Comparison of ENCODE assay signal across 20 mouse cellular contexts in the genomic region with DNA sequence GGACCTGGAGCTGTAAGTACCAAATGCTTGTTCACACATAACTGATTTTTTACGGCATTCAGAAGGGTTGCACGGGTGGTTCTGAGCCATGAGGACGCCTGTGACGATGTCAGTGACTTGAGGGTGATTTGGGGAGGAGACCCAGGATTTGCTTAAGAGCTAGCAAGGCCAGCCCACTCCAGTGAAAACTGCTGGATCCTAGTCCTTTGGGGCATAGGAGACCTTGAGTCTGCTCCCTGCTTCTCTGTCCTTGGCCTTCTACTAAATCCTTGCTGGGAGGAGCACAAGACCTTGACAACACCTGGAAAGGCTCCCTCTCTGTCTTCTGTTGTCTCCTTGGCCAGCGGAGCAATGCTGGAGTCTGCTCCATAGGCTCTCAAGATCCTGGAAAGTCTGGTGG. TPM values are rescaled to one million over a fixed set of nuclear protein-coding genes. Genes with fewer than 3 reads are reported as not detected.
DNase-seq lines count a peak whose midpoint lies in the region; ATAC-seq lines count a peak whose summit lies in the region.
"Had no signal": no experiment of that assay in that cellular context is flagged by ENCODE, and none has a peak within 500 bp of the region (broad histone marks: within the 10 kb centered on the region; RNA-seq: fewer than 3 reads in every experiment).

No protein-coding gene starts in this region.

- H3K4me2 ChIP-seq in embryonic facial prominence, embryonic 13.5 days = no peak overlapping the region
- peak overlapping the region; percentile 88; the same call in 1 of the 2 replicates for H3K4me2 ChIP-seq in forebrain, embryonic 12.5 days
- H3K4me2 ChIP-seq in hindbrain, embryonic 12.5 days (replicated peaks) = peak overlapping the region; percentile 26
- H3K4me2 ChIP-seq in midbrain, embryonic 16.5 days (ENCODE audit: low read length) = peak overlapping the region; percentile 89
- H3K4me2 ChIP-seq: heart, embryonic 13.5 days had no signal

- 61% methylated on average over 5 of the region's 5 CpGs for WGBS in embryonic facial prominence, embryonic 13.5 days
- 81% methylated on average over 5 of the region's 5 CpGs for WGBS in forebrain, embryonic 12.5 days
- WGBS in hindbrain, embryonic 12.5 days = 55% methylated on average over 5 of the region's 5 CpGs
- WGBS in midbrain, embryonic 16.5 days = 53% methylated on average over 5 of the region's 5 CpGs

- no peak overlapping the region for H3K9ac ChIP-seq in embryonic facial prominence, embryonic 13.5 days
- H3K9ac ChIP-seq in forebrain, embryonic 12.5 days = no peak overlapping the region
- peak overlapping the region; percentile 35; the same call in 1 of the 2 replicates for H3K9ac ChIP-seq in hindbrain, embryonic 12.5 days
- H3K9ac ChIP-seq in midbrain, embryonic 16.5 days (ENCODE audit: low read depth, low read length) = 0 out of 2 replicates have a peak overlapping the region, but pooled peaks have one; percentile 96
- H3K9ac ChIP-seq: heart, embryonic 13.5 days; limb, embryonic 12.5 days; liver, embryonic 14.5 days had no signal

- peaks cover 4% of the 10 kb centered on the region; the same call in 1 of the 2 replicates for H3K36me3 ChIP-seq in embryonic facial prominence, embryonic 13.5 days
- 0 out of 2 replicates have a peak, but pooled peaks cover 10% of the 10 kb centered on the region for H3K36me3 ChIP-seq in forebrain, embryonic 12.5 days (replicated peaks)
- no peaks in the 10 kb centered on the region for H3K36me3 ChIP-seq in hindbrain, embryonic 12.5 days
- H3K36me3 ChIP-seq in midbrain, embryonic 16.5 days (ENCODE audit: control insufficient read depth, insufficient read depth, low read length) = no peaks in the 10 kb centered on the region
- H3K36me3 ChIP-seq: G1E; heart, embryonic 13.5 days; limb, embryonic 12.5 days had no signal

- H3K27ac ChIP-seq in embryonic facial prominence, embryonic 13.5 days = 0 out of 2 replicates have a peak overlapping the region, but pooled peaks have one; percentile 12
- no peak overlapping the region for H3K27ac ChIP-seq in forebrain, embryonic 12.5 days
- H3K27ac ChIP-seq in hindbrain, embryonic 12.5 days = peak overlapping the region; percentile 52; the same call in 1 of the 2 replicates
- H3K27ac ChIP-seq in midbrain, embryonic 16.5 days (ENCODE audit: low read length) = no peak overlapping the region
- H3K27ac ChIP-seq: heart, embryonic 13.5 days; kidney, postnatal 0 days; limb, embryonic 12.5 days; liver, embryonic 14.5 days had no signal

- H3K27me3 ChIP-seq in embryonic facial prominence, embryonic 13.5 days = 0 out of 2 replicates have a peak, but pooled peaks cover 4% of the 10 kb centered on the region
- H3K27me3 ChIP-seq in forebrain, embryonic 12.5 days = peaks cover 3% of the 10 kb centered on the region; the same call in 1 of the 2 replicates
- H3K27me3 ChIP-seq in hindbrain, embryonic 12.5 days = no peaks in the 10 kb centered on the region
- H3K27me3 ChIP-seq in midbrain, embryonic 16.5 days (ENCODE audit: control insufficient read depth, insufficient read depth, low read depth, low read length) = no peaks in the 10 kb centered on the region

- peaks cover 44% of the 10 kb centered on the region for H3K4me1 ChIP-seq in embryonic facial prominence, embryonic 13.5 days
- H3K4me1 ChIP-seq in forebrain, embryonic 12.5 days = peaks cover 63% of the 10 kb centered on the region
- H3K4me1 ChIP-seq in hindbrain, embryonic 12.5 days = peaks cover 79% of the 10 kb centered on the region
- H3K4me1 ChIP-seq in midbrain, embryonic 16.5 days (ENCODE audit: control insufficient read depth, insufficient read depth, low read length) = peaks cover 39% of the 10 kb centered on the region

- no peak for DNase-seq in B cell, adult 2 months
- DNase-seq in urinary bladder, postnatal 36 days (ENCODE audit: low spot score in 2 of 2) = no peak
- no peak for DNase-seq in lung, postnatal 25 days (ENCODE audit: low spot score)
- DNase-seq: adrenal gland, adult 8-10 months; cerebellum, adult 18-20 months; heart, postnatal 4 days; right cerebral cortex, postnatal 25 days; thymus, postnatal 14 days had no signal

- H3K9me3 ChIP-seq in embryonic facial prominence, embryonic 13.5 days = no peaks in the 10 kb centered on the region
- H3K9me3 ChIP-seq in forebrain, embryonic 12.5 days = no peaks in the 10 kb centered on the region
- no peaks in the 10 kb centered on the region for H3K9me3 ChIP-seq in hindbrain, embryonic 12.5 days (replicated peaks)
- H3K9me3 ChIP-seq in midbrain, embryonic 16.5 days (replicated peaks; ENCODE audit: control insufficient read depth, low read length, poor library complexity, severe bottlenecking) = no peaks in the 10 kb centered on the region
- H3K9me3 ChIP-seq: heart, embryonic 13.5 days; limb, embryonic 12.5 days; megakaryocyte, embryonic 14.5 days had no signal

- ATAC-seq in embryonic facial prominence, embryonic 13.5 days (ENCODE audit: insufficient number of reproducible peaks, insufficient read depth, low FRiP score, low TSS enrichment, low read depth) = no peak
- no peak for ATAC-seq in forebrain, embryonic 12.5 days (ENCODE audit: low FRiP score)
- no peak for ATAC-seq in hindbrain, embryonic 12.5 days (ENCODE audit: low FRiP score)
- no peak for ATAC-seq in midbrain, embryonic 16.5 days
- ATAC-seq: CD4-positive, CD25-positive, alpha-beta regulatory T cell, adult 4 months; intestine, postnatal 0 days had no signal

- no peak overlapping the region for H3K4me3 ChIP-seq in embryonic facial prominence, embryonic 13.5 days
- H3K4me3 ChIP-seq in forebrain, embryonic 12.5 days (replicated peaks) = no peak overlapping the region
- H3K4me3 ChIP-seq in hindbrain, embryonic 12.5 days = no peak overlapping the region
- peak overlapping the region; percentile 89; the same call in 1 of the 2 replicates for H3K4me3 ChIP-seq in midbrain, embryonic 16.5 days (ENCODE audit: low read depth, low read length)
- H3K4me3 ChIP-seq: heart, embryonic 13.5 days; limb, embryonic 12.5 days; megakaryocyte, embryonic 14.5 days had no signal

RNA-seq across cellular contexts. Expression of gene Nectin1, which starts 4.7 kb away (rescaled TPM):
- polyA plus RNA-seq in embryonic facial prominence, embryonic 13.5 days (2015; fragmentation: Nextera tagmentation; extraction: Ambion mirVana) = 7.4 and 9.2 TPM in 2 replicates
- polyA plus RNA-seq in forebrain, embryonic 12.5 days (2016; fragmentation: Nextera tagmentation; extraction: Ambion mirVana) = 11.4 and 12.1 TPM in 2 replicates
- 12.9 and 13.0 TPM in 2 replicates for polyA plus RNA-seq in hindbrain, embryonic 12.5 days (2016; fragmentation: Nextera tagmentation; extraction: Ambion mirVana)
- polyA plus RNA-seq in midbrain, embryonic 16.5 days (2015; fragmentation: Nextera tagmentation; extraction: Ambion mirVana) = 13.2 and 13.4 TPM in 2 replicates
- polyA plus RNA-seq: G1E had no signal

Comparison
In these comparisons a context has a peak if more than half of its experiments do, and no peak if none do; other contexts are left out.
1. H3K27ac ChIP-seq: peak in embryonic facial prominence, embryonic 13.5 days (single experiment) and hindbrain, embryonic 12.5 days (single experiment); none in forebrain, embryonic 12.5 days (single experiment) and midbrain, embryonic 16.5 days (single experiment).
2. H3K9ac ChIP-seq: peak in hindbrain, embryonic 12.5 days (single experiment) and midbrain, embryonic 16.5 days (single experiment); none in embryonic facial prominence, embryonic 13.5 days (single experiment) and forebrain, embryonic 12.5 days (single experiment).